Mouse (Mus musculus) ES-E14 (cell line): ENCODE results near the gene Gchfr. TPM values are rescaled to one million over a fixed set of nuclear protein-coding genes. Genes with fewer than 3 reads are reported as not detected.
A peak's percentile ranks its signal among the peaks of the same experiment; 100 is the strongest.

ENCODE experiments used
- DNase-seq: peaks from one replicate; pipeline ENCODE4 v3.0.0-alpha.2; 2013; ENCODE audit warnings: low read depth, low spot score
- H3K27ac ChIP-seq: 2 replicates; pipeline ENCODE4 v1.5.1; 2012; ENCODE audit warnings: low read depth, mild to moderate bottlenecking, low read length, moderate library complexity, mixed read lengths; ENCODE audit not compliant: poor library complexity, insufficient read depth, severe bottlenecking
- H3K36me3 ChIP-seq: 2 replicates; pipeline ENCODE4 v1.6.1; 2012; ENCODE audit warnings: mild to moderate bottlenecking, low read length, moderate library complexity, mixed read lengths; ENCODE audit not compliant: control insufficient read depth, poor library complexity, insufficient read depth, severe bottlenecking
- H3K4me1 ChIP-seq, 2 experiments: fragments of 150-350 bp in 1 of 2; sonication (generic) in 1 of 2; 2 replicates each; pipeline ENCODE4 v1.6.1; 2012; ENCODE audit warnings: low read length in 2 of 2, mild to moderate bottlenecking in 1 of 2, mixed read lengths in 1 of 2; ENCODE audit not compliant: control insufficient read depth in 2 of 2, insufficient read depth in 2 of 2, poor library complexity in 1 of 2
- H3K4me3 ChIP-seq, 2 experiments: fragments of 150-350 bp in 1 of 2; sonication (generic) in 1 of 2; 2 replicates each; pipeline ENCODE4 v1.5.1; 2012; ENCODE audit warnings: low read length in 2 of 2, low read depth in 1 of 2, mild to moderate bottlenecking in 1 of 2, mixed read lengths in 1 of 2; ENCODE audit not compliant: insufficient read depth in 1 of 2, poor library complexity in 1 of 2, severe bottlenecking in 1 of 2
- H3K9ac ChIP-seq: 2 replicates; pipeline ENCODE4 v1.6.1; 2012; ENCODE audit warnings: low read depth, mild to moderate bottlenecking, low read length, mixed read lengths; ENCODE audit not compliant: poor library complexity, insufficient read depth, severe bottlenecking
- H3K9me3 ChIP-seq: fragments of 150-350 bp; sonication (generic); 2 replicates; pipeline ENCODE4 v1.6.1; 2012; ENCODE audit warnings: low read depth, mild to moderate bottlenecking, low read length; ENCODE audit not compliant: control insufficient read depth, insufficient read depth
- CHD2 ChIP-seq: IDR thresholded peaks from 2 replicates; pipeline ENCODE4 v1.6.1; 2014; ENCODE audit warnings: mild to moderate bottlenecking, low read depth, low read length, inconsistent platforms
- HCFC1 ChIP-seq: IDR thresholded peaks from 2 replicates; pipeline ENCODE4 v1.6.1; 2012; ENCODE audit warnings: low read length, inconsistent platforms, borderline replicate concordance; ENCODE audit not compliant: insufficient read depth
- MAFK ChIP-seq: IDR thresholded peaks from 2 replicates; pipeline ENCODE4 v1.6.1; 2014; ENCODE audit warnings: mild to moderate bottlenecking, low read depth, low read length, inconsistent platforms; ENCODE audit not compliant: insufficient read depth
- ZC3H11A ChIP-seq: IDR thresholded peaks from 2 replicates; pipeline ENCODE4 v1.6.1; 2012; ENCODE audit warnings: low read depth, mild to moderate bottlenecking, inconsistent platforms, low read length, borderline replicate concordance
- ZNF384 ChIP-seq: IDR thresholded peaks from 2 replicates; pipeline ENCODE4 v1.6.1; 2012; ENCODE audit warnings: low read depth, low read length, inconsistent platforms
- in situ Hi-C, 2 experiments: fragments of 600-800 bp; cut with MboI; formaldehyde crosslinking; loops; one replicate each; pipeline ENCODE4 v1.15.1; 2025; ENCODE audit warnings: low sequenced_read_pairs in 2 of 2, inconsistent platforms in 1 of 2; ENCODE audit not compliant: unreplicated experiment in 2 of 2
- total RNA-seq: library from RNA; depleted of rRNA; stranded (reverse); fragments of 300-350 nt; gene quantifications from 2 replicates; pipeline ENCODE4 v1.2.3, GENCODE M21; 2012

The Gchfr gene
- total RNA-seq, 1 experiment: 14.1 TPM

DNA sequence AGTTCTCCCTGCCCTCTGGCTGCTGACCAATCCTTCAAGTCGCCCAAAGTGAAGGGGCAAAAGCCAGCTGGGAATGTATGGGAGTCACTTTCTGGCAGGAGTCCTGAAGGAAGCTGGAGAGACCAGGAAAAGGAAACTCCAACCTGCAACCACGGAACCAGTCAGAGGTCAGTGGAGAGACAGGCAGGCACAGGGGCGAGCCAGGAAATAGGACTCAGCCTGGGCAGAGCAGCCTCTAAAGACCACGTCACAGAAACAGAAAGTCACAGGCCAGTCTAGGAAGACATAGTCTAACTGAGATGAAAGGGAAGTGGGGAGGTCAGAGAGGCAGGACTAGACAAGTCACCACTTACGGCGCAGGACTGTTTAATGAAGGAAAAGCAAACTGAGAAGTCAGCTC lies 8.0 kb downstream of the Gchfr start:
- no peak for DNase-seq
- peaks cover 0 to 2% of the 10 kb centered on the region in 2 experiments; a peak in 1 of 4 replicates for H3K4me1 ChIP-seq
- no peak overlapping the region for H3K27ac ChIP-seq
- no peak overlapping the region for H3K9ac ChIP-seq
- no peaks in the 10 kb centered on the region for H3K9me3 ChIP-seq
- no peak overlapping the region for H3K4me3 ChIP-seq
- TF ChIP-seq CHD2 (no peak), HCFC1 (no peak), ZC3H11A (no peak), MAFK (no peak), ZNF384 (no peak)
- in situ Hi-C loops: no loop called here
- H3K36me3 ChIP-seq: no peaks in the 10 kb centered on the region

DNA sequence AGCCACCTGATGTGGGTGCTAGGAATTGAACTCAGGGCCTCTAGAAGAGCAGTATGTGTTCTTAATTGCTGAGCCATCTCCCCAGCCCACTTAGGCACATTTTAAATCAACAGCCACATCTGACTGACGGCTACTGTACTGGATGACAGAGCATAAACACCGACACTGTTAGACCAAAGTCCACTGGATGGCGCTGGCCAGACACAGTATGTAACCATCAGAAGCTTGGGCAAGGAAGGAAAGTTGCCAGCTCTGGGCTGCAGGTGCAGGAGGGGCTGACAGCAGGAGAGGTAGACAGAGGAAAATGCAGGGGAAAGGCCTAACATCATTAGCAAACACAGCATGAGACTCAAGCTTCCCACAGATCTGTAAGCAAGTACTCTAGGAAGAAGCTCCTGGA lies 9.2 kb downstream of the Gchfr start:
- peaks cover 0 to 2% of the 10 kb centered on the region in 2 experiments; a peak in 1 of 4 replicates for H3K4me1 ChIP-seq
- no peak for DNase-seq
- in situ Hi-C loops: no loop called here
- H3K36me3 ChIP-seq: no peaks in the 10 kb centered on the region
- H3K9ac ChIP-seq: no peak overlapping the region
- no peak overlapping the region for H3K27ac ChIP-seq
- no peak for TF ChIP-seq MAFK
- no peak for TF ChIP-seq CHD2
- no peak for TF ChIP-seq ZC3H11A
- TF ChIP-seq ZNF384: no peak
- no peak for TF ChIP-seq HCFC1
- no peak overlapping the region for H3K4me3 ChIP-seq
- no peaks in the 10 kb centered on the region for H3K9me3 ChIP-seq

GRCm38 (mm10) chr2:119177384-119177939 lies 9.9 kb downstream of the Gchfr start:
- in situ Hi-C loops: no loop called here
- H3K9ac ChIP-seq: no peak overlapping the region
- no peak overlapping the region for H3K27ac ChIP-seq
- TF ChIP-seq ZC3H11A: no peak
- TF ChIP-seq HCFC1: no peak
- no peak for TF ChIP-seq ZNF384
- no peak for TF ChIP-seq MAFK
- TF ChIP-seq CHD2: no peak
- H3K9me3 ChIP-seq: no peaks in the 10 kb centered on the region
- no peak overlapping the region for H3K4me3 ChIP-seq
- no peak for DNase-seq
- H3K4me1 ChIP-seq: peaks cover 0 to 2% of the 10 kb centered on the region in 2 experiments; a peak in 1 of 4 replicates
- no peaks in the 10 kb centered on the region for H3K36me3 ChIP-seq

DNA sequence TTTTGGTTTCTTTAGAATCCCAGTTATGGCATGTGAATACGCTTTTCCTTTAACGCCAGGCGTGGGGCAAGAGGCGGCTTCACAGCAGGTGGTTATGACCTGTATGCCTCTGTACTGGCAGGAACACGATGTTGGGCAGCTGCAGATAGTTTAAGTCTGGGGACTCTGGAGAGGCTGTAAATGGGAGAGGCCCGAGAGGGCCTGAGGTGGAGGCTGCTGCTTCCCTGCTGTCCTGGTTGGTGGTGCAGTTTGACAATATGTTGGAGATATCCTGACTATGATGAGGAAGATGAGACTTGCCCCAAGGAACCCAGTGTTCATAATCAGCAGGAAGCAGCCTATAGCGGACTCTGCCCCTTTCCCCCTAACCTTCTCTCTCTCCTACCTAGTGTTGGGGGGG lies 15.3 kb downstream of the Gchfr start:
- in situ Hi-C loops: no loop called here
- Histone ChIP-seq H3K9ac (no peak overlapping the region), H3K27ac (no peak overlapping the region), H3K4me1 (no peaks in the 10 kb centered on the region), H3K4me3 (peak overlapping the region in 1 of 2 experiments; percentile 33; a peak in 1 of 4 replicates), H3K9me3 (no peaks in the 10 kb centered on the region), H3K36me3 (no peaks in the 10 kb centered on the region)
- TF ChIP-seq CHD2 (no peak), ZC3H11A (no peak), MAFK (no peak), ZNF384 (no peak), HCFC1 (no peak)
- DNase-seq: no peak
